Mouse (Mus musculus) midbrain, embryonic 15.5 days (tissue): ENCODE results near the gene Atp6v0e2. TPM values are rescaled to one million over a fixed set of nuclear protein-coding genes. Genes with fewer than 3 reads are reported as not detected.

Experiments used
- ATAC-seq: fragments of 200-750 bp; cut with Nextera tagmentation; replicated peaks from 2 replicates; pipeline ENCODE4 v1.8.0; 2017; ENCODE audit warnings: moderate TSS enrichment
- H3K27ac ChIP-seq: fragments of 300-500 bp; sonication (generic); 2 replicates; pipeline ENCODE4 v1.5.1; 2015; ENCODE audit warnings: mild to moderate bottlenecking, inconsistent platforms
- H3K27me3 ChIP-seq: fragments of 300-500 bp; sonication (generic); replicated peaks from 2 replicates; pipeline ENCODE4 v1.6.1; 2015; ENCODE audit warnings: inconsistent platforms
- H3K36me3 ChIP-seq: fragments of 300-500 bp; sonication (generic); replicated peaks from 2 replicates; pipeline ENCODE4 v1.6.1; 2015; ENCODE audit warnings: inconsistent platforms
- H3K4me1 ChIP-seq: fragments of 300-500 bp; sonication (generic); 2 replicates; pipeline ENCODE4 v1.6.1; 2015; ENCODE audit warnings: inconsistent platforms
- H3K4me2 ChIP-seq: fragments of 300-500 bp; sonication (generic); 2 replicates; pipeline ENCODE4 v1.6.1; 2015; ENCODE audit warnings: inconsistent platforms, mild to moderate bottlenecking, moderate library complexity
- H3K4me3 ChIP-seq: fragments of 300-500 bp; sonication (generic); 2 replicates; pipeline ENCODE4 v1.5.1; 2015; ENCODE audit warnings: mild to moderate bottlenecking, inconsistent platforms
- H3K9ac ChIP-seq: fragments of 300-500 bp; sonication (generic); 2 replicates; pipeline ENCODE4 v1.6.1; 2015; ENCODE audit warnings: mild to moderate bottlenecking, inconsistent platforms
- H3K9me3 ChIP-seq: fragments of 300-500 bp; sonication (generic); 2 replicates; pipeline ENCODE4 v1.6.1; 2016; ENCODE audit warnings: inconsistent platforms
- WGBS: fragments of 180-500 bp; shearing (Covaris S2); methylation state at CpG from one replicate; pipeline ENCODE4 v1.1.7; 2015; ENCODE audit warnings: mixed read lengths; 5-methylcytosine and 5-hydroxymethylcytosine counted together
- polyA plus RNA-seq: library from polyadenylated mRNA; unstranded; fragments of >200 nt; fragmentation: Nextera tagmentation; extraction: Ambion mirVana; gene quantifications from 2 replicates; pipeline ENCODE4 v1.2.1, GENCODE M21; 2015

Gene Atp6v0e2
- 292 and 304 TPM in 2 replicates for polyA plus RNA-seq

GRCm38 (mm10) chr6:48537105-48537954 is at the start of gene Atp6v0e2:
TSS of gene Atp6v0e2 (plus strand) at chr6:48537615.
- Histone ChIP-seq H3K9me3 (no peaks in the 10 kb centered on the region), H3K36me3 (peaks cover 12% of the 10 kb centered on the region), H3K27me3 (no peaks in the 10 kb centered on the region), H3K9ac (peak within 1 kb of the TSS; percentile 83), H3K4me1 (peaks cover 29% of the 10 kb centered on the region), H3K27ac (peak within 1 kb of the TSS; percentile 79), H3K4me3 (peak within 1 kb of the TSS; percentile 71), H3K4me2 (peak within 1 kb of the TSS; percentile 92)
- WGBS: 3% methylated on average over 38 of the region's 38 CpGs
- ATAC-seq: peak; percentile 97

- no peak overlapping the region for H3K27ac ChIP-seq
- no peak overlapping the region for H3K9ac ChIP-seq
- no peaks in the 10 kb centered on the region for H3K27me3 ChIP-seq
- H3K4me1 ChIP-seq: no peaks in the 10 kb centered on the region; the same call in 1 of the 2 replicates
- peak; percentile 44; the same call in 1 of the 2 replicates for ATAC-seq
- no peaks in the 10 kb centered on the region for H3K36me3 ChIP-seq
- no peak overlapping the region for H3K4me3 ChIP-seq
- peak overlapping the region; percentile 36 for H3K4me2 ChIP-seq
- no peaks in the 10 kb centered on the region for H3K9me3 ChIP-seq
- WGBS: 19% methylated on average over 17 of the region's 25 CpGs
Measured at GRCm38 (mm10) chr6:48487747-48488725, 49.4 kb upstream of the Atp6v0e2 start.

- Histone ChIP-seq H3K9me3 (no peaks in the 10 kb centered on the region), H3K4me3 (no peak overlapping the region), H3K4me2 (no peak overlapping the region), H3K4me1 (no peaks in the 10 kb centered on the region; the same call in 1 of the 2 replicates), H3K36me3 (no peaks in the 10 kb centered on the region), H3K27ac (no peak overlapping the region), H3K27me3 (no peaks in the 10 kb centered on the region), H3K9ac (no peak overlapping the region)
- ATAC-seq: no peak
- WGBS: 80% methylated on average over 3 of the region's 3 CpGs
Measured at GRCm38 (mm10) chr6:48489741-48490140, 47.7 kb upstream of the Atp6v0e2 start.

GRCm38 (mm10) chr6:48491361-48491760 is 46.1 kb upstream of the Atp6v0e2 start:
- no peaks in the 10 kb centered on the region for H3K9me3 ChIP-seq
- H3K4me1 ChIP-seq: no peaks in the 10 kb centered on the region; the same call in 1 of the 2 replicates
- no peak overlapping the region for H3K9ac ChIP-seq
- no peak overlapping the region for H3K27ac ChIP-seq
- no peak overlapping the region for H3K4me2 ChIP-seq
- no peak overlapping the region for H3K4me3 ChIP-seq
- no peak for ATAC-seq
- H3K36me3 ChIP-seq: no peaks in the 10 kb centered on the region
- H3K27me3 ChIP-seq: no peaks in the 10 kb centered on the region
- WGBS: 74% methylated on average over 9 of the region's 9 CpGs

- 10% methylated on average over 8 of the region's 8 CpGs for WGBS
- no peaks in the 10 kb centered on the region; the same call in 1 of the 2 replicates for H3K4me1 ChIP-seq
- H3K27me3 ChIP-seq: no peaks in the 10 kb centered on the region
- no peaks in the 10 kb centered on the region for H3K36me3 ChIP-seq
- no peak overlapping the region for H3K9ac ChIP-seq
- no peak overlapping the region for H3K4me2 ChIP-seq
- no peak for ATAC-seq
- H3K9me3 ChIP-seq: no peaks in the 10 kb centered on the region
- no peak overlapping the region for H3K4me3 ChIP-seq
- H3K27ac ChIP-seq: no peak overlapping the region
Measured at GRCm38 (mm10) chr6:48493136-48493730, 44.2 kb upstream of the Atp6v0e2 start.

- no peak for ATAC-seq
- 91% methylated on average over 4 of the region's 4 CpGs for WGBS
- no peak overlapping the region for H3K4me3 ChIP-seq
Measured at GRCm38 (mm10) chr6:48497521-48497920, 39.9 kb upstream of the Atp6v0e2 start.

GRCm38 (mm10) chr6:48503847-48504240 is 33.6 kb upstream of the Atp6v0e2 start:
- Histone ChIP-seq H3K4me2 (peak overlapping the region; percentile 81; the same call in 1 of the 2 replicates), H3K9ac (no peak overlapping the region), H3K4me1 (peaks cover 8% of the 10 kb centered on the region), H3K9me3 (no peaks in the 10 kb centered on the region), H3K36me3 (no peaks in the 10 kb centered on the region), H3K4me3 (peak overlapping the region; percentile 58), H3K27me3 (no peaks in the 10 kb centered on the region), H3K27ac (no peak overlapping the region)
- 6% methylated on average over 2 of the region's 2 CpGs for WGBS
- peak; percentile 63 for ATAC-seq

More at GRCm38 (mm10) chr6:48497521-48497920, 39.9 kb upstream of the Atp6v0e2 start:
- H3K36me3 ChIP-seq: no peaks in the 10 kb centered on the region
- H3K4me1 ChIP-seq: no peaks in the 10 kb centered on the region
- H3K27ac ChIP-seq: no peak overlapping the region
- H3K9me3 ChIP-seq: no peaks in the 10 kb centered on the region
- no peaks in the 10 kb centered on the region for H3K27me3 ChIP-seq
- H3K9ac ChIP-seq: no peak overlapping the region
- H3K4me2 ChIP-seq: no peak overlapping the region

- ATAC-seq: peak; percentile 98
- Histone ChIP-seq H3K36me3 (no peaks in the 10 kb centered on the region), H3K27ac (peak overlapping the region; percentile 69), H3K27me3 (no peaks in the 10 kb centered on the region), H3K4me3 (peak overlapping the region; percentile 58), H3K4me1 (peaks cover 8% of the 10 kb centered on the region), H3K9ac (peak overlapping the region; percentile 57), H3K4me2 (peak overlapping the region; percentile 81), H3K9me3 (no peaks in the 10 kb centered on the region)
- WGBS: under 1% methylated on average over 26 of the region's 26 CpGs
Measured at GRCm38 (mm10) chr6:48504241-48504854, 33.1 kb upstream of the Atp6v0e2 start.

GRCm38 (mm10) chr6:48508087-48508486 is 29.3 kb upstream of the Atp6v0e2 start:
- peaks cover 8% of the 10 kb centered on the region for H3K4me1 ChIP-seq
- H3K27ac ChIP-seq: no peak overlapping the region
- H3K27me3 ChIP-seq: no peaks in the 10 kb centered on the region
- H3K4me2 ChIP-seq: no peak overlapping the region
- H3K9me3 ChIP-seq: no peaks in the 10 kb centered on the region
- 80% methylated on average over 4 of the region's 4 CpGs for WGBS
- no peak overlapping the region for H3K9ac ChIP-seq
- no peak overlapping the region for H3K4me3 ChIP-seq
- no peak for ATAC-seq
- H3K36me3 ChIP-seq: no peaks in the 10 kb centered on the region

GRCm38 (mm10) chr6:48510426-48510825 is 27.0 kb upstream of the Atp6v0e2 start:
- Histone ChIP-seq H3K27ac (no peak overlapping the region), H3K4me2 (no peak overlapping the region), H3K4me1 (peaks cover 1% of the 10 kb centered on the region; the same call in 1 of the 2 replicates), H3K9me3 (no peaks in the 10 kb centered on the region), H3K9ac (no peak overlapping the region), H3K4me3 (no peak overlapping the region), H3K27me3 (no peaks in the 10 kb centered on the region), H3K36me3 (peaks cover 16% of the 10 kb centered on the region; the same call in 1 of the 2 replicates)
- 90% methylated on average over 4 of the region's 4 CpGs for WGBS
- ATAC-seq: no peak

GRCm38 (mm10) chr6:48511861-48512260 is 25.6 kb upstream of the Atp6v0e2 start:
- Histone ChIP-seq H3K4me1 (no peaks in the 10 kb centered on the region), H3K4me2 (no peak overlapping the region), H3K27ac (no peak overlapping the region), H3K9me3 (no peaks in the 10 kb centered on the region), H3K9ac (no peak overlapping the region), H3K27me3 (no peaks in the 10 kb centered on the region), H3K36me3 (peaks cover 25% of the 10 kb centered on the region), H3K4me3 (no peak overlapping the region)
- no peak for ATAC-seq
- WGBS: 90% methylated on average over 7 of the region's 7 CpGs
